ENCODE assay signal across 8 mouse cellular contexts in genomic region chr13:112466136-112466945, GRCm38 (mm10). TPM values are rescaled to one million over a fixed set of nuclear protein-coding genes. Genes with fewer than 3 reads are reported as not detected.
DNase-seq lines count a peak whose midpoint lies in the region; ATAC-seq and TF ChIP-seq lines count a peak whose summit lies in the region.

No protein-coding gene starts in this region.

- no peak overlapping the region for H3K27ac ChIP-seq in midbrain, embryonic 11.5 days (ENCODE audit: low read depth, low read length)
- no peak overlapping the region for H3K27ac ChIP-seq in midbrain, embryonic 10.5 days (replicated peaks)
- H3K27ac ChIP-seq in liver, embryonic 11.5 days (ENCODE audit: low read depth, low read length) = no peak overlapping the region
- H3K27ac ChIP-seq in stomach, postnatal 0 days (replicated peaks) = peak overlapping the region; percentile 40; the same call in 1 of the 2 replicates

- no peak for ATAC-seq in midbrain, embryonic 11.5 days (ENCODE audit: low FRiP score)
- no peak for ATAC-seq in liver, embryonic 11.5 days (replicated peaks; ENCODE audit: low FRiP score)
- no peak for ATAC-seq in stomach, postnatal 0 days (ENCODE audit: low FRiP score, low TSS enrichment)

- 89% methylated on average over 19 of the region's 19 CpGs for WGBS in midbrain, embryonic 11.5 days
- WGBS in midbrain, embryonic 10.5 days = 91% methylated on average over 19 of the region's 19 CpGs
- 85% methylated on average over 19 of the region's 19 CpGs for WGBS in liver, embryonic 11.5 days
- WGBS in stomach, postnatal 0 days = 46% methylated on average over 19 of the region's 19 CpGs

- H3K27me3 ChIP-seq in midbrain, embryonic 11.5 days (ENCODE audit: control insufficient read depth, insufficient read depth, low read length) = no peaks in the 10 kb centered on the region
- H3K27me3 ChIP-seq in midbrain, embryonic 10.5 days (ENCODE audit: low read depth, poor library complexity, severe bottlenecking) = peaks cover 3% of the 10 kb centered on the region; the same call in 1 of the 2 replicates
- H3K27me3 ChIP-seq in liver, embryonic 11.5 days (replicated peaks; ENCODE audit: control insufficient read depth, insufficient read depth, low read length) = no peaks in the 10 kb centered on the region
- no peaks in the 10 kb centered on the region for H3K27me3 ChIP-seq in stomach, postnatal 0 days (ENCODE audit: control insufficient read depth, insufficient read depth, low read length)

- no peaks in the 10 kb centered on the region for H3K9me3 ChIP-seq in midbrain, embryonic 11.5 days (ENCODE audit: control insufficient read depth, low read length)
- no peaks in the 10 kb centered on the region for H3K9me3 ChIP-seq in midbrain, embryonic 10.5 days (replicated peaks)
- no peaks in the 10 kb centered on the region for H3K9me3 ChIP-seq in liver, embryonic 11.5 days (ENCODE audit: control insufficient read depth, low read length)
- no peaks in the 10 kb centered on the region for H3K9me3 ChIP-seq in stomach, postnatal 0 days (ENCODE audit: control insufficient read depth, low read length)

- TF ChIP-seq CTCF in stomach, postnatal 0 days (IDR thresholded peaks at IDR 0.05; ENCODE audit: low read depth) = no peak

- H3K4me1 ChIP-seq in midbrain, embryonic 11.5 days (ENCODE audit: control insufficient read depth, insufficient read depth, low read length) = peaks cover 10% of the 10 kb centered on the region
- peaks cover 21% of the 10 kb centered on the region for H3K4me1 ChIP-seq in midbrain, embryonic 10.5 days
- H3K4me1 ChIP-seq in liver, embryonic 11.5 days (replicated peaks; ENCODE audit: control insufficient read depth, insufficient read depth, low read length) = peaks cover 13% of the 10 kb centered on the region
- 0 out of 2 replicates have a peak, but pooled peaks cover 2% of the 10 kb centered on the region for H3K4me1 ChIP-seq in stomach, postnatal 0 days (replicated peaks; ENCODE audit: control insufficient read depth, insufficient read depth)

- no peak for TF ChIP-seq EP300 in stomach, postnatal 0 days (optimal IDR thresholded peaks at IDR 0.05)

- DNase-seq in adrenal gland, adult 2 months = peak; percentile 26
- DNase-seq in adrenal gland, postnatal 14 days = no peak
- peak; percentile 82 for DNase-seq in midbrain, embryonic 11.5 days (ENCODE audit: low spot score, missing footprints)
- no peak for DNase-seq in midbrain, embryonic 10.5 days (ENCODE audit: low spot score)
- no peak for DNase-seq in liver, embryonic 11.5 days (ENCODE audit: low spot score)
- DNase-seq in stomach, postnatal 0 days (ENCODE audit: low spot score) = no peak
- DNase-seq in cerebellum, adult 9-10 months = no peak
- no peak for DNase-seq in testis, postnatal 14 days (ENCODE audit: low spot score)

- no peak overlapping the region for H3K9ac ChIP-seq in midbrain, embryonic 11.5 days (ENCODE audit: low read length)
- H3K9ac ChIP-seq in liver, embryonic 11.5 days (ENCODE audit: low read depth, low read length) = no peak overlapping the region
- H3K9ac ChIP-seq in stomach, postnatal 0 days (ENCODE audit: low read length) = no peak overlapping the region; the same call in 1 of the 2 replicates

- no peak overlapping the region for H3K4me2 ChIP-seq in midbrain, embryonic 11.5 days
- peak overlapping the region; percentile 15 for H3K4me2 ChIP-seq in liver, embryonic 11.5 days
- H3K4me2 ChIP-seq in stomach, postnatal 0 days (replicated peaks; ENCODE audit: low read depth) = peak overlapping the region; percentile 88

- H3K4me3 ChIP-seq in midbrain, embryonic 11.5 days (ENCODE audit: low read depth, low read length) = no peak overlapping the region
- H3K4me3 ChIP-seq in midbrain, embryonic 10.5 days = no peak overlapping the region
- no peak overlapping the region for H3K4me3 ChIP-seq in liver, embryonic 11.5 days (ENCODE audit: low read depth, low read length)
- H3K4me3 ChIP-seq in stomach, postnatal 0 days (ENCODE audit: low read depth, low read length) = peak overlapping the region; percentile 18

- H3K36me3 ChIP-seq in midbrain, embryonic 11.5 days (ENCODE audit: control insufficient read depth, insufficient read depth, low read length) = no peaks in the 10 kb centered on the region
- no peaks in the 10 kb centered on the region for H3K36me3 ChIP-seq in midbrain, embryonic 10.5 days
- no peaks in the 10 kb centered on the region for H3K36me3 ChIP-seq in liver, embryonic 11.5 days (ENCODE audit: control insufficient read depth, insufficient read depth, low read length)
- no peaks in the 10 kb centered on the region for H3K36me3 ChIP-seq in stomach, postnatal 0 days (ENCODE audit: control insufficient read depth, insufficient read depth, low read length)

RNA-seq across cellular contexts. Expression of gene Il6st, which starts 2.5 kb away (rescaled TPM):
- 100 to 1,000 TPM; 339 to 355 TPM for total RNA-seq in adrenal gland, adult 2 months (2021)
- polyA plus RNA-seq in adrenal gland, adult 2 months (2012; rRNA removed) = 27.8 and 44.4 TPM in 2 replicates
- 300 and 308 TPM in 2 replicates for total RNA-seq in adrenal gland, postnatal 14 days (2021)
- 28.4 and 32.3 TPM in 2 replicates for polyA plus RNA-seq in midbrain, embryonic 11.5 days (2014; fragmentation: Nextera tagmentation; extraction: Ambion mirVana)
- 21.6 and 28.4 TPM in 2 replicates for polyA plus RNA-seq in midbrain, embryonic 10.5 days (2016; fragmentation: Nextera tagmentation; extraction: Ambion mirVana)
- polyA plus RNA-seq in liver, embryonic 11.5 days (2014; fragmentation: Nextera tagmentation; extraction: Ambion mirVana) = 12.4 and 14.0 TPM in 2 replicates
- 22.2 and 25.8 TPM in 2 replicates for polyA plus RNA-seq in stomach, postnatal 0 days (2015; fragmentation: Nextera tagmentation; extraction: Ambion mirVana)

Comparison
In these comparisons a context has a peak if more than half of its experiments do, and no peak if none do; other contexts are left out.
1. DNase-seq: peak in adrenal gland, adult 2 months (single experiment) and midbrain, embryonic 11.5 days (single experiment); none in adrenal gland, postnatal 14 days (single experiment), midbrain, embryonic 10.5 days (single experiment), liver, embryonic 11.5 days (single experiment), stomach, postnatal 0 days (single experiment), cerebellum, adult 9-10 months (single experiment) and testis, postnatal 14 days (single experiment).